Mouse (Mus musculus) cerebellum, adult 8-10 months (tissue): ENCODE measurements around the gene Nsd2.
"Not testable (repeated sequence)": the region's sequence is repeated elsewhere in the genome, so short reads cannot be mapped to it uniquely, and the experiment has no call there.

Experiments used
- DNase-seq: peaks from one replicate; pipeline ENCODE4 v3.0.0; 2022

The Nsd2 gene

DNA sequence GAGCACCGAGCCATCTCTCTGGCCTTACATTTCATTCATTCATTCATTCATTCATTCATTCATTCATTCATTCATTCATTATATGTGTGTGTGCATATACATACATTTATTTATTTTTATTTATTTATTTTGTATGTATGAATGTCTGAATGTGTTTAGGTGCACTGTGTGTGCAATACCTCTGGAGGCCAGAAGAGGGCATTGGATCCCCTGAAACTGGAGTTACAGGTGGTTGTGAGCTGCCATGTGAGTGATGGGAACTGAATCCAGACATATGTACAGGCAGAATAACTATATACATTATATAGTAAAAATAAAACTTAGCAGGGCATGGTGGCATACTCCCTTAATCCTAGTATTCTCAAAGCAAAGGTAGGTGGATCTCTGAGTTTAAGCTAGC lies 32.6 kb downstream of the Nsd2 start:
- no peak for DNase-seq

DNA sequence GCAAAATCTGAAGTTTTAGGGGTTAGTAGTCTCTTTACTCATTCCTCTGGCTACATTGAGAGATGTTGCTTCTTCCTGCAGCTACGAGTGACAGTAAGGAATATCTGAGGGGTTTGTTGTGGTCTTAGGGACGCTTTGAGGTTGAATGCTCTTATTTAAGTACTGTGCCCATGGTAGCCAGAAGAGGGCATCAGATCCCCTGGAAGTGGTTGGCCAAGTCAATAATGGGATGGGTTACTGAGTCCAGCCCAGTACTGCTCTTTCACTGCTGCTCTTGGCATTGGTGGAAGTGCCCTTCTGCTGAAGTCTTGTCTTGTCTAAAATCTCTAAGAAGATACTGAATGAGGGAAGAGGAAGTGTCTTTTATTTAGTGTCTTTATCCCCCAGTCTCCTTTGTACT lies 33.5 kb downstream of the Nsd2 start:
- no peak for DNase-seq

DNA sequence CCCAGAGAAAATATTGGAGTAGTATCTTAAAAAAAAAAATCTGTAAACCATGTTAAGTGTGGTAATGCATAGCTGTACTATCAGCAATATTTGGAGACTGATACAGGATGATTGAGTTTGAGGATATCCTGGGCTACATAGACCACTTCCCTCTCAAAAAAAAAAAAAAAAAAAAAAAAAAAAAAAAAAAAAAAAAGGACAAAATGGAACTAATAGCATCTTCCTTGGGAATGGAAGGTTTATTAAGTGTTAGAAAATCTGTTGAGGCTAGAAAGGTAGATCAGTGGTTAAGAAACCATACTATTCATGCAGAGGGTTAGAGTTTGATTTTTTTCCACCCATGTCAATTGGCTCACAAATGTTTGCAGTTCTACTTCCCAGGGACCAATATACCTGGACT lies 37.2 kb downstream of the Nsd2 start:
- DNase-seq = no peak

DNA sequence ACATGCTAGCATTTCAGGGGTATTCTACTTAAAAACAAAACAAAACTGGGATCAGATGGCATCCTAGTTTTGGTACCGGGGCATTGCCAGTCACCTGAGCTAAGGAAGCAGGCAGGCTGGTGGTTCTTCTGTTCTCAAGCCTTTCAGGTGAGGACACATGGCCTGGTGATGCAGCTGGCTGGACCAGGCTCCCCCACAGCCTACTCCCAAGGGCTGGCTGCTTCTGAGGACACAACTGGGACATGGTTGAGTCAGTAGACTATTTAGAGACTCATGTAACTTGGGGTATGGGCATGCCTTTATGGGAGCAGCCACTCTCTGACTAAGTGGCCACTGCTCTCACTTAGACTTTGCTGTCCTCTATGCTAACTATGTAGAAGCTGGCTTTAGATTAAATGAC lies 54.9 kb downstream of the Nsd2 start:
- DNase-seq = no peak

DNA sequence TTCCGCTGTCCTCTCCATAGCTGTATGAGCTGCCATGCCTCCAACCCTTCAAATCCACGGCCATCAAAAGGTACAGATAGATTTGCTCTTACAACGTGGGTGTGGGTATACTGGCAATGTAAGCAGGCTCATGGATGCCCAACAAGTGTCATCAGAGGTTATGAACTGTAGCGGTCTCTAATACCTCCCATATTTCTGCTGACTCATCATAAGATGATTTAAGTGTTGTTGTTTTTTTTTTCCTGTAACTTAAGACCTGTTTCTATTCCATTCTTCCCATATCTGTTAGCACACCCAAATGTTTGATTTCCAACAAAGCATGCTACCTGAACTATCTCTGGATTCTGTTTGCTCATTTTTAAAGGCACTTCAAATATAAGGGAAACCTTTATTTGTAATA lies 60.6 kb downstream of the Nsd2 start:
- DNase-seq = no peak

DNA sequence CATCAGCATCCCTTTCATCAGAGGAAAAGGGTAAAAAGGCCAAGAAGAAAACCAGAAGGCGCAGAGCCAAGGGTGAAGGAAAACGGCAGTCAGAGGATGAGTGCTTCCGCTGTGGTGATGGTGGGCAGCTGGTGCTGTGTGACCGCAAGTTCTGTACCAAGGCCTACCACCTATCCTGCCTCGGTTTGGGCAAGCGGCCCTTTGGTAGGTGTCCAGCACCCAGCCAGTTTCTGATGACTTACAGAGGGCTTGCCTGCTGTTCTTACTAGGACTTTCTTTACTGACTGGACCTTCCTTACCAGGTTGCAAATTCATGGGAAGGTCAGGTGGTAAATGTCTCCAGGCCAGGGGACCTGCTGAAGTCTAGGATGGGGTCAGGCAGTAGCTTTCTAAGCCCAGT lies 72.9 kb downstream of the Nsd2 start:
- DNase-seq = no peak

DNA sequence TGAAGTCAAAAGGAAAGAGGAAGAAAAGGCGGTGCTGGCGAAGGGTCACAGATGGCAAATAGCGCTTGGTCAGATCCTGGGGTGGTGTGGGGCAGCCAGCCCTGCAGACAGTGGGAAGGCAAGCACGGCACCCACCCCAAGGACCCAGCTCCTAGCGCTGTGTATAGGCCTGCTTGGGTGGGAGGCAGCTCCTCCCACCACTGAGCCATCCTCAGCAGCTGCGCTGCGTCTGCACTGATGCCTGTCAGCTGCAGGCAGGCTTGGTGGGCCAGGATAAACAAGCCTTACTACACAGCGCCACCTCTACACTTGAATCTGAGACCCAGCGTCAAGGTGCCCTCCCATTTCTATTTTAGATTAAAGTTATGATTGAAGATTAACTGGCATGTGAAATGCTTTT lies 74.6 kb downstream of the Nsd2 start:
- DNase-seq = no peak

DNA sequence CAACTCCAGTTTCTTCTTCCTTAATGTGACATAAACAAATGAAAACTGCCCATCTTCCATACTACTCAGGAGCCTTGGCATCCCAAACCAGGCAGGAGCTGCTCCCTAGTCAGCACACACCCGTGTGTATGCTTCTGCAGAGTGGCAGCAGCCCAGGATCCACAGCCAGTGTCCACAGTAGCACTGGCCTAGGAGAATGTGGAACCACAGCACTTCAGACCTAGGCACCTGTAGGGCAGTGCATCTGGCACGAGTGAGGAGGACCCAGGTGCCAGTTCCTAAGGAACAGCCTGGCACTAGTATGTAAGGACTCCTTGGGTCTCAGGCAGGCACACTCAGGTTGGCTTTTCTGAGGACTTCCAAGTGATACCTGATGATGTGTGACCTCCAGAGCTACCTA lies 76.6 kb downstream of the Nsd2 start:
- DNase-seq = no peak

DNA sequence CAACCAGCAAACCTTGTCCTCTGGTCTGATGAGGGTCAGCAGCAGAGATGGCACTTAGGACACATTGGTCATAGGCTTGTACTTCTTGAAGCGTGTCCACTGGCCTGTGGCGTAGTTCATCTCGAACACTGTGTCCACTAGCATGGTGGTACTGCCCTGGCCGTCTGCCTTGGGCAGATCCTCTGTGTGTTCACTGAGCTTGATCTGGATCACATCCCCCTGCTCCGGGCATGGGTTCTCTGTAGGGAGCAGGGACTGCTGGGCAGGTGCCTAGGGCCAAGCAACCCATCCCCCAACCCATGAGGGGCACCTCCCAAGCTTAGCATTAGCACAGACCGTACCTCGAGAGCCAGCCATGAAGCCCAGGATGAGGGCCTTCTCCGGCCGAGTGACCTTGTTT lies 78.1 kb downstream of the Nsd2 start:
- no peak for DNase-seq

DNA sequence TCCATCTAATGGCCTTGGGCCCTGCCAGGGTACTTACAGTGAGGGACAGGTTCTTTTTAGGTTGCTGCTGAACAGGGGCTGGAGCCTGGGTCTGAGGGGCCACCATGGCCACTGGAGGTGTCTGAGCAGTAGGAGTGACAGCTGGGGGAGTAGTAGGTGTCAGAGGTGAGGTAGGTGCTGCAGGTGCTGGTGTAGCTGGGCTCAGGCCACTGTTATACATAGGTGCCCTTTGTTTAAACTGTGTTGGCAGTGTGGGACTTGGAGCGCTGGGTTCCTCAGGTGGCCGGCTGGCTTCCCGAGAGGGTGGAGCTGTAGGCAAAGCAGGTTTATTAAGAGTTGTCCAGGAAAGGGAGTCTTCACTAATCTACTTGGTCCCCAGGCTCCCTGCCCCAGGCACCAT lies 78.7 kb downstream of the Nsd2 start:
- DNase-seq = no peak

DNA sequence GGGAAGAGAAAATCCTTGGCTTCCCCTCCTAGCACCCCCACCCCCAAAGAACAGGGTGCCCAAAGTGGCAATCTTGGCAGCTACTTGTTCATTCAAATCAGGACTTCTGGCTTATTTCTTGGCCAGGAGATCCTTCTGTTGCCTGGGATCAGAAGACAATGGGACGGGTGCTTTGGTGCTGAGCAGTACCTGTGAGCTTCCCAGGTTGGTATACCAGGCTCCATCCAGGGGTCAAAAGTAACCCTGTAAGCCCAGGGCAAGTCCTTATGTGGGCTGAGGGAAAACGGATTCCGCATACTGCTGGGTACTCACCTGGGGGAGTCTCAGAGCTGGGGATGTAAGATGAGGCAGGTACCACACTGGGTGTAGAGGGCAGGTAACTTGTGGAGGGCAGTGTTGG lies 79.6 kb downstream of the Nsd2 start:
- DNase-seq = no peak

DNA sequence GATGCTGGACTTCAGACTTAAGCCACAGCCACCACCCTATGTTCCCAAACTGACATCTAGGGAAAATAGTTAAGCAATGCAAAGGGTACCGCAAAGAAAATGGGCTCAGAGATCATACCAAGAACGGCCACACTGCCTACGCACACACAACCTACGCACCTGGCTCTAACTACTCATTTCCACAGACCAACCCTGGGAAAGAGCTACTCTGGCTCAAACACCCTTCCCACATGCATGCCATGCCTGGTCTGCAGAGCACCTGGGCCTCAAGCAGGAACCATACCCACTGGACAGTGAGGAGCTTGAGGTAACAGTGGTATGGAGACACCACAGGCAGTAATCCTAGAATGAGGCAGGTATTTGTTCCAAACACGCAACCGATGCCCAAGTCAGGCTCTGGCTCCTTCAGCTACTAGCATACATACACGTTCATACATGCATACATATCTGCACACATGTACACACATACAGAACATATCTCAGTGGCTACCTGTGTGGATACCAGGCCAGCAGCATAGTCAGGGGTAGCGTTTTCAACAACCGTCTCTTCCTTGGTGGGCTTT lies 80.3 kb downstream of the Nsd2 start:
- DNase-seq = no peak

DNA sequence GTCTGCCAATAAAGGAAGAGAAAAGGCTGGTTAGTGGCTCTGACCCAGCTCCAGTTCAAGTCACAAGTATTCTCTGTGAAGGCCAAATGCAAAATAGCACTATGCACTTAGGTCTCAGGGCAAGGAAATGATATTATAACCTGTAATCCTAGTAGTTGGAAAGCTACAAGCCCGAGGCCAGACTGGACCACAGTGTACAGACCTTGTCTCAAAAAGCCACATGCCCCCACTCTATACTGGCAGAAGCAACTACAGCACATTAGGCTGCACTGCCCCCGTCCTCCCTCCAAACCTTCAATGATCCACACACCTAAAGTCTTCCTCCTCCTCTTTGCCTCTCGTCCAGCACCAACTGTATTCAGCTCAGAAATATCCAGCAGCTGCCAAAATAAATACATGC lies 80.8 kb downstream of the Nsd2 start:
- DNase-seq = no peak

DNA sequence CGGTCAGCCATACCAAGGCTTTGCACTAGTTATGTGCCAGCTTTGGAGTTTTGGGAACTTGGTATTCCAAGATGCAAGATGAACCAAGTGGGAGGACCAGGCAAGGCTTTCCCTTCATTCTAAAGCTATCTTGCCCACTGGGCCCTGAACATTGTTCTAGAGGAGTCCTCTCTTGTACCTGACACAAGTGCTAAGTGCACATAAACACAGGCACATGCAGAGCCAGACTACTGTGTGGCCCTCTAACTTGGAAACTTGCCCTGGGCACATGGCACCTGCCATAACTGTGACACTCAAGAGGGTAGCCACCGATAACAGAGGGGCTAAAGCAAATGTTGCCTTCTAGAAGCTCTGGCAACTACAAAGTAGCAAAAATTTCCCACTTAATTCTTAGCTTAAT lies 82.2 kb downstream of the Nsd2 start:
- DNase-seq = no peak

DNA sequence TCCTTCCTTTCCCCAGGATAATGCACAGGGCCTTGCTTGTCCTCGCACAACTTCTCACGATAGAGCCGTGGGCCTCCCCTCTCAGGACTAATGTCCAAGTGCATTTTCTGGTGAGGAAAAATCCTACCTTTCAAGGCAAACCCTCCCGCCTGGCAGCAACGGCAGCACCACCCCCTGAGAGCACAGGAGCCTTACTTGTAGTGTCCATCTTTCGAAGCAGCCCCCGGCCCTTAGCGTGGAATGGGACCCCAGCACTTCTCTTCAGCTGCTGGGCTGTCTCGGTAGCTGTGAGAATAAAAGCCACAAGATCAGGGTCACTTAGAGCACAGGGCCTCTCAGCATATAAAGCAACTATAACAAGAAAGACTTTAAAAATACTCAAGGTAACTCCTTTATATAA lies 82.7 kb downstream of the Nsd2 start:
- DNase-seq = no peak

DNA sequence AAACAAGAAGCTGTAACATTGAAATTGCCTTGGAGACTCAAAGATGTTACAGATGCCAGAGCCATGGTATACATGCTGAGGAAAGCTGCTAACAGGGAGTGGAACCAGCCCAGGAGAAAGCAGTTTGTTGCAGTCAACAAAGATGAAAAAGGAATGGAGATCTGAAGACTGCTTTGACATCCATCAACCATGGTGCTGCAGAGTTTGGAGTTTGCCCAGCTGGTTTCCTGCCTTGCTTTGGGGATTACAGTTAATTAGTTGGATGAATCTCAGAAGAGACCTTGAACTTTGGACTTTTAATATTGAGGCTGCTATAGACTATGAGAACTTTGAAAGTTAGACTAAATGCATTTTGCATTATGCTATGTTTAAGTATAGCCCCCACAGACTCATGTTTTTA lies 94.5 kb downstream of the Nsd2 start:
- DNase-seq = not testable (repeated sequence)

DNA sequence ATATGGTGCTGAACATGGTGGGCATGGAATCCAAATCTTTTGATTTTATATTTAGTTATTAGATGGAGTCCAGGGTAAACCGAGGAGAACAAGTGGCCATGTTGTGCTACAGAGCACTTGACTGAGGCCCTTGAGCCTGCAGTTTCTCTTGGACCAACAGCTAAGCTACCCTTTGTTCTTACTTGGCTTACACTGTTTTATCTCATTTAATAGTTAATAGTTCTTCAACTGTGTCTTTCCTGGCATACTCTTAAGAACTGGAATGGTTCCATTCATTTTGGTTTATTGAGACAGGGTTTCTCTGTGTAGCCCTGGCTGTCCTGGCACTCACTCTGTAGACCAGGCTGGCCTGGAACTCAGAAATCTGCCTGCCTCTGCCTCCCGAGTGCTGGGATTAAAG lies 96.1 kb downstream of the Nsd2 start:
- DNase-seq = not testable (repeated sequence)

DNA sequence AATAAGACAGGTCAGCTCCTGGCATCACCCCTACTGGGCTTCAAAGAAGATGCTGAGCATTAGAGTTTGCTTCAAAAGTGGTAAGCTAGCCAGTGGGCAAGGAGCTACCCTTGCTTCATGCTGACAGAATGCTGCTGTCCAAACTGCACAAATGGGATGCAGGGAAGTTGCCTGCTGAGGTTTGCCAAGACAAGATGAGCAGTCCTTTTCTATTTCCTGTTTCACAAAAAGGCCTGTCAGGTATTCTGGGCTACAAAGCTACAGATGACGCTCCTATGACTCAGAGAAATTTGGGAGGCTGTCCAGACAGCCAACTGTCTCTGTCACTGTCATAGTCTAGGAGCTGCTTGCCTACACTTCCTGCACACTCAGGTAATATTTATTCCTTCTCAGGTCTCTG lies 98.9 kb downstream of the Nsd2 start:
- peak; percentile 74 for DNase-seq

DNA sequence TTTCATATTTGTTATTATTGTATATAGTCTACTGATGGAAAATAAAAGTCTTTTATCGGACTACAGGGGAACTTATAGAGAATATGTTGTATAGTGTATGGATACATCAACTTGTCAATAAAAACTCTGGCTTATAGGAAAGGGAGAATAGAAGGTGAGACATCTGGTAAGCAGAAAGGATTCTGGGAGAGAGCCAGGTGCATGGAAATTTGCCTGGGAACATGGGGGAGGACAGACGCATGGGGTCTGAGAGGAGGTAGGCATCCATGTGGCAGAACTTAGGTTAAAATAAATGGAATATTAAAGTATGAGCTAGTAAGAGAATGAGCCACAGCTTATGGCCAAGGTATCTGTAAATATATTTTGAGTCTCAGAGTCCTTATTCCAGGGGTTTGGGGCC lies 99.5 kb downstream of the Nsd2 start:
- no peak for DNase-seq

DNA sequence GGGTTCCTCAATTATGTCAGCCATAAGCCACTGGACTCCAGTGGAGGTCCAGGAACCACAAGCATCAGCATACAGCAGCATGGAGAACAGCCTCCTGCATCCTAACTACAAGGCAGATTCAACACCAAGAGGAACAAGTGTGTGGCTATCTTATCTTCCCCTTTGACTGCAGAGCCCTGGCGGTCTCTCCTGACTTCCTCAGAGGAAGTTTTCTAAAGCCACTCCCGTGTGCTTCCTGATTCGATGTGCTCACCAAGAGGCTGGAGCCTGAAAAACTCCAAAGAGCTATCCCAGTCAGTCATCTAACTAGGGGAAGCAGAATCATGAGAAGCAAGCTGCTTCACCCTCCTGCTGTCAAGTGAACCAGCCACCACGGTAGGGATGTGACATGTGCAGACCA lies 100.4 kb downstream of the Nsd2 start:
- no peak for DNase-seq

DNA sequence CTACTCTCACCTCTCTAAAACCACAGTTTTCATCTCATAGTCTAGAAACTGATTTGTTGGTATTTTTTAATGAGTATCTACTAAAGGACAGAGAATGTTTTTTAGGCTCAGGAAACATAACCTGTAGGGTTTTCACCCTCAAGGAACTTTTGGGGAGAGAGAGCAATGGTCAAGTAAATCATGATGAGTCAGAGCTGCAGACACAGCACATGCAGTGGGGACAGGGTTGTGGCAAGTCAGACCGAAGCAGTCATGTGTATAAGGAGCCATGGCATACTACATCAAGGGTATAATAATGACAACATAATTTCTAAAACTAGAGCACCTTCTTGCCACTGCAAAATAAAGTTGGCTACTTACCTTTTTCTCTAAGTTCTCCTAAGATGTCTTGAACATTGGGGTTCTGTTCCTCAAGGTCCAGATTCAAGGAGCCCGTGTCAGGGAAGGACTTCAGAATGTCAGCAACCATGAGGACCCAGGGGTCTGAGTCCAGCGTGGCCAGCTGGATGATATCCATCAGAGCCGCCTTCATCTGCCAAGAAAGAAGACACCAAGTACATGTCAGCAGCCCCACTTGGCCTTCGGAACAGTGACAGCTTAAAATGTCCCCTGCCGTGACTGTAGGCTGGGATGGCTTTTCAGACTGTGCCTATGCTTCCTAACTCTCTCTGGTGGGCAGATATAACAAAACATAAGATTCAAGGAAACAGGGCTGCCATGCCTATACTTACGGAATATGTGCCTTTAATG lies 101.1 kb downstream of the Nsd2 start:
- DNase-seq = peak; percentile 49

DNA sequence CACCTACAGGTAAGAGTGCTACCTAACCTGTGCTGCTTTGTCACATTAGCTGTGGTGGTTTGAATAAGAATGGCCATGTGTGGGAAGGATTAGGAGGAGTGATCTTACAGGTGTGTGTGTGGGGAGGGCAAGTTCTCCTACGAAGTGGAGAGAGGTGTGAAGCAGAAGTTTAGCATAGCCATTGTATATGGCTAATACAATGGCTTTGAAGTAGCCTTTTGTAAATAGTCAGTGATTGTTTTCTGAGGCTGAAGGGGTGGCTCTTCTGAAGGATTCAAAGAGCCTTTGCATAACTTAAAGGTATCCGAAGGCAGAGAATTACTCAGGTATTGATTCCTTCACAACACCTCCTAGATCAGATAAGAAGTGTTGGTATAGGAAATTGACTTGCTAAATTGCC lies 102.0 kb downstream of the Nsd2 start:
- no peak for DNase-seq

DNA sequence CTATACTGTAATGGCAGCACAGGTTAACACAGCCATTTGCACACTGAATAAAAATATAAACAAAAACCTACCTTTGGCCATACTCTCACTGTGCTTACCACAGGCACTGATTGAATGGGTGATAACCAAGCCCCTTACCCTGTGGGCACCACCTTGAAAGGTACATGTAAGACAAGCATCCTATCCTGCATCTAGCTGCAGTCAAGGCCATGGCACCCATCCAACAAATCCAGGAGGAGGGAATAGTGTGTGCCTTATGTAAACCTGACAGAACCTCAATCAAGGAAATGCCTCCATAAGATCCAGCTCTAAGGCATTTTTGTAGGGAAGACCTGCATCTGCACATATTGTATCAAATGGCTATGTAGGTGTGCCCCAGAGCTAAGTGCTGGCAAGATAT lies 105.6 kb downstream of the Nsd2 start:
- no peak for DNase-seq

DNA sequence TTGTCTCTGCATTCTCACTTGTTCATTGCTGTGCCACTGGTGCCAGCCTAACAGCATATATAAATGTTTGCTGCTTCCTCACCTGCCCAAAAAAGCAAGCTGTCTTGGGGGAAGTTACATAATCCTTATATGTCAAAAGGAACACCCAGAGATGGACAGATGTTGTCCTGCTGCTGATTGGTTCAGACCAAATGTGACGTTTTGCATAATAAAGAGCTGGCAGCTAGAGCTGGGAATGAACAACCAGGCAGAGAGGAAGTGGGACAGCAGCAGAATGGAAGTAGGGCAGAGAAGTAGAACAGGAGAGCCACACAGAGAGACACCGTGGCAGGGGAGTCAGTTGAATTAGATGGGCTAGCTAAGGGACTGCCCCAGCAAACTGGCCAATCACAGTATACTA lies 111.9 kb downstream of the Nsd2 start:
- DNase-seq = no peak

DNA sequence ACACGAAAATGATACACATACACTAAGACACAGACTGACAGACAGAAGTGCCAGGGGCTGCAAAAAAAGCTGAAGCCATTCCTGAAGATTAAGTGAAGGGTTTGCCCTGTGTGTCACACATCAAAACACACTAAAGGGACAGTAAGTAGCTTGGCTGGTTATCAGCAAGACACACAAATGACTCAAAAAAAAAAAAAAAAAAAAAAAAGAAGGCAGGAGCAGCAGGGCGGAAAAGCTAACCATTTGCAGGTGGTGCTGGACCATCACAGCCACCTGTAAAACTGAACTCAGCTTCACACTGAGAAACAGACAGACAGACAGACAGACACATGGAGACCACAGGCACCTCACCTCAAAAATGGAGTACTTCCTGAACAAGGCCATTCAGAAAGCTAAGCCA lies 113.6 kb downstream of the Nsd2 start:
- DNase-seq = no peak
